Mouse (Mus musculus) CD4-positive helper T cell, adult 2 months (primary cell): ENCODE results near the gene Fam83c.
"Not testable (repeated sequence)": the region's sequence is repeated elsewhere in the genome, so short reads cannot be mapped to it uniquely, and the experiment has no call there.

Experiments used
- DNase-seq: peaks from one replicate; pipeline ENCODE4 v3.0.0-alpha.2; 2012; ENCODE audit warnings: low read depth, missing footprints, low spot score

Fam83c gene

DNA sequence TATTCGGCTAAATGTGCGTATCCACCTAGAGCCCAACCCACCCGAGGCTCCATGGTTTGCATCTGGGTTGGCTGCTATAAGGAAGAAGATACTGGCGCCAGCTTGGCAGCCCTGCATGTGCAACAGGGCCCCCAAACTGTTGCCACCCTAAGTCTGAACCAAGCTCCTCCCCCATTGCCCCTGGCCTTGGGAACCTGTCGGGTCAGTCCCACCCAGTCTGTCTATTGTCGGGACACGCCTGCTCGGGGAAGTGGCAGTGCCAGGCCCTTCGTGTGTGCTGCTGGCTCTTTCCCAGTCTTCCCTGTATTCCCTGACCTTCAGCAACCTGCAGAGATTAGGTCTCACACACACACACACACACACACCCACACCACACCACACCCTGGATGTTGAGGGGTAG lies at the start of gene Fam83c:
Gene Fam83c, minus strand, starts transcription at position 123 of the 400 bp plus-strand sequence.
- no peak for DNase-seq

DNA sequence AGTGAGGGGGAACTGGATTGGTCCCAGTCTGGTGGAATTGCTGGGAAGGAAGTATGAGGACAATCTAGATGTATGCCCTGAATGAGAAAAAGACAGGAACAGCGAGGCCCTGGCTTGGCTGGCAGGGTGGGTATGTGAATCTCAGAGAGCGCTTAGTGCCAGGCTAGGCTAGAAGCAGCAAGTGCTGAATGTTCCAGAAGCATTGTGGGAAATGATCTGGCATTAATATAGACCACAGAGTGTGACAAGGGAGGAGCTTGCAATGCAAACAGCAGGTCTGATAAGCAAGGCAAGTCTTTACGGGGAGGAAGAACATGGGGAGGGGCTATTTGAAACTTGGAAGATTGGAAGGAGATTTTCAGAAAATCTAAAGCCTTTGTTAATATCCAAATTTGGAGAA lies 47.4 kb upstream of the Fam83c start:
- DNase-seq: no peak

DNA sequence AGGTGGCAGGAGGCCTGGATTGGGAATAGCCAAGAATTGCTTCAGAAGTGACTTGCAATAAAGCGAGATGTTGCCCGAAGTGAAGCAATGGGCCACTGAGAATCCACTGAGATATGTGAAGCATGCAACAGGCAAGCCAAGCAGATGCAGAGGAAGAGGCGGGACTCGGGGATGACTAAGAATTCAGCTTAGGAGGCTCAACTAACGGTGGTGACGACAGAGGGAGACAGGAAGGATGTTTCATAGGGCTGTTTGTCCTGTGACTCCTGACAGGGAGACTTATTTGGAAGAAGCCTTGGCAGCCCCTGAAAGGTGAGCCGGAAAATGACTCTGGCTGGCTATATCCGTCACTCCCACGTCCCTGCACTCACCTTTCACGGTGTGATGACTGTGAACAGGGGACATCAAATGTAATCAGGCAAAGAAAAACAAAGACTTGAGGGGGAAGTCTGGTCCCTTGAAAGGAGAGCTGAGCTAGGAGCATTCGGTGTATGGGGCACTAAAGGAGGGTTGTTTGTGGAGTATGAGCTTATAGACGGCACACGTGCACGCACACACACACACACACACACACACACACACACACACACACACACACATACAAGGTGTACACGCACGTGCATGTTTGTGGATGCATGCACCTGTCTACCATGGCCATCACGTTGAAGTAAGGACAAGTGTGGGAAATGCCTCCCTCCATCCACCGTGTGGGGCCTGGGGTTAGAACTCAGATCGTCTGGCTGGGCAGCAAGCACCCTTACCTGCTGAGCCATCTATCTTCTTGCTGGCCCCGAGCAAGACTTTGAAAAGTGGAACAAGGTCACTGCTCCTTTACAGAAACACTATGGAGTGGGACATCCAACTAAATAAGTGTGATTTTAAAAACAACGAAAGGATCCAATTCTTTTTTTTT lies 44.6 kb upstream of the Fam83c start:
- DNase-seq: no peak

DNA sequence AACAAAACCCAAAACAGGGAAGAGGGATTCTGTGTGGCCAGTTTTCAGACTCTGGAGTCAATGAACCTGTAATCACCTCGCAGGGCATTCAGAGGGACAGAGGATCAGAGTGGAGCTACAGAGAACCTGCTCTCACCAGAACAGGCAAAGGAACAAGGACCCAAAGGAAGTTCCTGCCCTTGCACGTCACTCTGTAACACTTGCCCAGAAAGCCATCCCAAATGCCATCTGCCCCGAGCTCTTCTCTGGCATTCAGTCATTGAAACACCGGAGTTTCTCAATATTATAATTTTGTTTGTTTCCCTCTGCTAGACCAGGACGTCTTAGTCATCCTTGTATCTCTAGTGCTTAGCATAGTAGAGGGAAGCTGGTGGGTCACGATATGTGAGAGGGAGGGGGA lies 39.0 kb upstream of the Fam83c start:
- DNase-seq: no peak

DNA sequence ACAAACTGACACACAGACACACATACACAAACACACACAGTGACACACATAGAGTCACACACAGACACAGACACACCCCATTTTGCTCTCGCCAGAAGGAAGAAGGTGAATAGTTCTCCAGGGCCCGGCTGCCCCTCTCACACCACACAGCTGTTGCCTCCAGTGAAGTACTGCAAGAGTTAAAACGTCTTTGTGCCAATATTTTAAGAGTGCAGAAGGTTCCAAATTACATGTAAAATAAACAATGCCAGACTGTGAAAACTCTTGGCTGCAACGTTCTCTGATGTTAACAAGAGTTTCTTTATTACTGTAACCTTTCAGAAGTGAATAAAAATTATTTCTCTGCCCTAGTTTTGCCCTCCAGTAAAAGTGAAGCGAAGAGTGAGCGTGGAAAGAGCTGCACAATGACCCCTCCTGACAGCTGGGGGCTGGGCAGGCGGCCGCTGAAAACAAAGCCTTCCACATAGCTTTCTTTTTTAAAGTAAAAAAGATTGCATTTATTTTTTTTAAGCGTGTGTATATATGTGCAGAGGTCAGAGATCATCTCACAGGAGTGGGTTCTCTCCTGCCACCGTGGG lies 38.4 kb upstream of the Fam83c start:
- DNase-seq: no peak

DNA sequence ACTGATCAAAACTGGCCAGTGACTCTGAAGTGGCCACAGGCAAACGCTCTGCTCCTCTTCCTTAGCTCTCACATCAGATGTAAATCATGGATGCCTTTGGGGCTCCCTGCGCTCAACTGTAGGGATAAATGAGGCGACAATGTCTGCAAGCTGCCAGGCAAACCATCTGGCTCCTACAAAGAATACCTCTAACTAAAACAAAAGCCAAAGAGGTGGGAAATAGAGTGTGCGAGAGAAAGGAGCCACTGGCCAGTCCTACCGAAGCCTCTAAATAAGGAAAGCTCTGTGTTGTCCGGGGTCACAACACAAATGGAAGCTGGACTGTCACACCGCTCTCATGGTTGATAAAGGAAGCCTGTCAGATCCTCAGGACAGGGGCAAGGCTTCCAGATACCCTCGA lies 37.8 kb upstream of the Fam83c start:
- no peak for DNase-seq

DNA sequence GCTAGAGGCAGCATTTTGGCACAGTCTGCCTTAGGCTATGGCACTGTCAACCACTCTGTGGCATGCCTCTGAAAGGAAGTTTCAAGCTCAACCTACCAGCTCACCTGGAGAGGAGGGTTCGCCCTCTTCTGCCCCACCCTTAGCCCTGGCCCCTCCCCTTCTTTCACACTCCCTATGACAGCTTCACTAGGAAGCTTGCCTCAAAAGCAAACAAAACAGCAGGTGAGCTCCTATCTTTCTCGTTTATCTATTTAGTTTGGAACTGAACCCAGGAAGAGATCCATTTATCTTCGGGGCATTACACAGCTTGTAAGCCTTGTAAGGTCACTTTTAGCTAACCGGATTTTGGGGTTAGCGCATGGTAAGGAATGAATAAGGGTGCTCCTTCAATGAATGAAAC lies 35.1 kb upstream of the Fam83c start:
- no peak for DNase-seq

DNA sequence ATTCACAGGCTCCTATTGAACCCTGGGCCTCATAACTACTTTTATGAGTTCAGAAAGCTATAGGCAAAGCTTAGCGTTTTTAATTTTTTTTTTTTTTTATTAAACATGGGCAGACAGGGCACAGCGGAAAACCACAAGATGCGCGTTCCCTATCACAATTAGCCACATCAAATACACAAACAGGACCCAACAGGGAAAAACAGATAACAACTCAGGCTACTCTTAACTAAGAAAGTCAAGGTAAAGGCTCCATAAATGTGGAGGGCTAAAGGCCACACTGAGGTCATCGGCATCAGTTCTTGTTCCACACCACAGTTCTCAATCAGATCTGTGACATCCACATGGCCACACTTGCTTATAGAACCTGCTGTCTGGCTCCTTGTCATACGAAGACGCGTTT lies 33.7 kb upstream of the Fam83c start:
- peak; percentile 21 for DNase-seq

DNA sequence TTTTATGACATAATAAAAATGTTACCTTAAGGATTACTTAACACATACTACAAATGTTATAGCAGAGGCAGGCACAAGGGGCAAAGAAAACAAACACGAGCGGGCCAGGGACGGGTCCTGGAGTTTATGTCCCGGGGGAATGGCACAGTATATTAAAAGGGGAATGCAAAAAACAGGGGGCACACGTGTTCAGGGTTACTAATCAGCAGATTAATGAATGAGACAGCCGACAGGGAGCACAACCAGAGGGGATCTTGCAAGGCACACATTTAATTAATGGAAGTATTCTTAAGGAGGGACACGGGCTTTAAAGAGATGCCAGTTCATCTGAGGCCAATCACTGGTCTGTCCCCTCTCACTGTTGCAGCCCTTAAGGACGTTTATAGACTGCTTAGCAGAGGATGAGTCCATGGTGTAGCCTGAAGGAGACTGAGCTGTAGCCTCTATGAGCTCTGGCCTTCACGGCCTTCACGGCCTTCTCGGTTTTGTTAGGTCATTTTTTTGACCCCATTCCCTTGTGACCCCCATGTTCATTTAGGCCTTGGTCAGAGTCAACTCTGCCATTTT lies 28.7 kb upstream of the Fam83c start:
- no peak for DNase-seq

DNA sequence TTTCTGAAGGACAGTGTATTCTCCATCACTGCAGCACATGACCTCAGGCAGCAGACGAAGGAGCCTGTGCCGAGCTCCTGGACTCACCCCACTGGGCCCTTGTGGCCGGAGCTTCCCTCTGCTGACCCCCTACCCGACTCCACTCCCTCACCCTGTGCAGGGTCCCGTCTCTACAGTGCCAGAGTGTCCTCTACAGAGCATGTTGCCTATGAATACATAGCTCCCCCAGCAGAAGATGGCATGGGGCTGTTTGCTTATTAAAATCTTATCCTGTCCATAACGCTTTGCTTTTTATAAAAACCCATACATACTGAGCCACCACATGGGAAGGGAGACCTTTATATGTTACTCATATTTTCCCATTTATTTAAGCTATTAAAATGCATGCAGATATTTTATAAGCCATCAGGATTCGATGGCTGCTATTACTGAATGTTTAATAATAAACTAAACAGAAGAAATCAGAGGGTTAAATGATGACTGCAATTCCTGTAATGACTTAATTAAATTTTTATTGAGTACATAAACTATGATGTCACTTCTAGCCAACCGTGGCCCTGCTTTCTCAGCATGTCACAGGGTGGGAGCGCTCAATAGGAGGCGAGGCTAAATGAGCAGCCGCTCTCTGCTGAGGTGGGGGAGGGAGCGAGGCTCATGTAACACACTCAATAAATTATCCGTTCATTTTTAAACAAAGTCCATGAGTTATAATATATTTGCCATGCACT lies 28.1 kb upstream of the Fam83c start:
- DNase-seq: no peak

DNA sequence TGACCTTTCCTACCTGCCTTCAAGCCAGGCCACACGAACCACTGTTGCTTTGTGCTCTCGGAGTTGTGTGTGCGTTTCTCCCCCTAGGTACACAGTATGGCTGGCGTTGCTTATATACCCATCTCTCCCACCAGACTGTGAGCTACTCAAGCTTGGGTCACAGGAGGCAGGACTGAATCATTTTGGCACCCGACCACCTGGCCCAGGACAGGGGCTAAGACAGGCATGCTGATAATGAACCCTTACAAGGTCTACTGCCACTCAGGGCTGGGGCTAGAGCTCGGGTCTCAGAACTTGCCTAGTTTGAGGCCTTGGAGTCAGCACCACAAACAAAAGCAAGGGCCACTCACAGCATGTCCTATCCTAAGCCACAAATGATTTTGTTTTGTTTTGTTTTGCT lies 26.9 kb upstream of the Fam83c start:
- no peak for DNase-seq

DNA sequence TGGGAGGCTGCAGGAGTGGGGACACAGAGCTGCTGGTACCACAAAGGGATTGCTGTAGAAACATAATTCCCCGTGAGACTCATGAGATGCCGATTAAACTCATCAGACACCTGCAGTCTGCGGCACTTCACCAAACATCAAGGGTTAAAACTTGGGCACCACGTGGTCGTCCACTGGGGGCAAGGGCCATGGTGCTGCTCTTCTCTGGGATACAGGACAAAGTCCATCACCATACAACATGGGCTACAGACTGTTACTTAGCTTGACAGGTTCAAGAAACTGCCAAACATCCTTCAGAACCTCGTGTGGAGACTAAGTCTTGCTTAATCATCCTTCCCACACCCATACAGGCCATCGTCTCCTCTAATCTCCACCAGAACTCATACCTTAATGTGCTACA lies 25.4 kb upstream of the Fam83c start:
- no peak for DNase-seq

DNA sequence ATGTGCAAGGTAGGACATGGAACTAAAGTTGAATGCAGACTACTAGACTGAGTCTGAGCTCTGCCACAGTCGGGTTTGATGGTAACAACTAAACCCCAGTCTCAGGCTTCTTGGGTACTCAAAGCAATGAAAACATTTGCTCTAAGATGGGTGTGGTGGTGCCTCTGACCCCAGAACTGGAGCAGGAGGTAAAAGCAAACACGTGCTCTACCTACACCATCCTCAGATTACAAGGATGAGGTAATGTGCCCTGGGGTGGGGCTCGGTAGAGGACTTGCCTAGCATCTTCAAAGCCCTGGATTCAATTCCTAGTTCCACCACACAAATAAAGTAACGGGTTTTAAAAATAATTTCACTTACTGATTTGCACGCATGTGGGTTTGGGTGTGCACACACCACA lies 17.9 kb upstream of the Fam83c start:
- DNase-seq: no peak

DNA sequence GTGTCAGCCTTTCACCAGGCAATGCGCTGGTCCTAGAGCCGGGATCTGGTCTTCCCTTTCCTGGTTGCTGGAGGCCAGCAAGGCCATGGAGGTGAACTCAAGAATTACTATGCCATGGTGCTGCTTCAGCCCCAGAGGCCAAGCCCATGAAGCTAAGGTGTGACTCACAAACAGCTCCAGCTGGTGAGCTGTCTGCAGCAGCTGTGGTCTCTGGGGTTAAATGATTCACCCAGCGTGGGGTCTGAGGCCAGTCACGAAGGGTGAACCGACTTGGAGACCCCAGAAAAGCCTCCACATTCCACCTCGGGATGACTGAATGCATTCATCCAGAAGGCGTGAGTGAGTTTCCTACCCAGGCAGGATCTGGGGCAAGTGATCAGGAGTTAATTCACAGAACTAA lies 15.5 kb upstream of the Fam83c start:
- no peak for DNase-seq

DNA sequence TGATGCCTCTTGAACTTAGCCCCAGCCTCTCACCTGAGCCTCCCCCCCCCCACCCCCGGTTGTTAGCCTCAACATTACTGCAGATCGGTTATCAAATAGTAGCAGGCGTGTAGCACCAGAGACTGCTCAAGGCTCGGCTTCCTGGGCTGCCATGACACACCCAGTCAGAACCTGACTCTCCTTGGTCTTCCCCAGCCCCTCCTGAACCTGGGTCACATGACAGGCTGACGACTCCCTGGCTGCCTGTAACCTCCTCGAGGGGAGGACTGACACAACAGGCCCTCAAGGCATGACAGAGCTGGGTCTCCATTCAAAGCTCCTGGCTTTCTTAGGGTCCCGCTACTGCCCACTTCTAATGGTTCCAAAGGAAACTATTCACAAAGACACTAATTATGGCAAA lies 14.8 kb upstream of the Fam83c start:
- DNase-seq: no peak

DNA sequence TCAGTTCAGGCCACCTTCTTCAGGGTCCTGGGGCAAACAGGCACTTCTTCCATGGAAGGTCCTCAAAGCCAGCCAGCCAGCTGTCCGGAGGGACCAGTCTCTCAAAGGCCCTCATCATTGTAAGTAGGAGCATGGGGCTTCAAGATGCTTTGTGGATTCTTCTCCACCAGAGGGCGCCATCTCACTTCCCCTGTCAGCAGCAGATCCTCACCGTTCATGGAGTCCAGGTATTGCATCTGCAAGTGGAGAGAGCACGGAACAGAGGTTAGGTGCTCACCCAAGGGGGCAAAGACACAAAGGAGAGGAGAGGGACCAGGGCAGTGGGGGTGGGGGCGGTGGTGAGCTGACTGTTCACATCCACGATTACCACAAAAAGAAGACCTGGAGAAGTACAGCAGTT lies 13.6 kb upstream of the Fam83c start:
- DNase-seq: peak; percentile 74

DNA sequence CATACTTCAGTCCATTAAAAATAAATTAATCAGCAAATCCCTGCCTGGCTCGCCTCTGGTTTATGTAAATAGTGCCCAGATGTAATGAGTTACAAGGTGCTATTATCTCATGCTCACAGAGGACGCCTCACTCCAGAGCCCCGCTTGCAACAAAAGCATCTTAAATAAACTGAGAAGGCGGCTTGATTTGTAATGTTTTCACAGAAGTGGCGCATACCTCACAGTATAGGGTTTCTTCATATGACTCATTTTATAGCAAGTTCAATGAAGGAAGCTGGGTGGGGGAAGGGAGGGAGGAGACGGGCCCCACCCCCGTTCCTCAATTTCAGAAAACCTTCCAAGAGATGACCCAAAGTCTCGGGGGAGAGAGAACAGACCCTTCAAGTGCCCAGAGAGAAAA lies 12.3 kb upstream of the Fam83c start:
- no peak for DNase-seq

DNA sequence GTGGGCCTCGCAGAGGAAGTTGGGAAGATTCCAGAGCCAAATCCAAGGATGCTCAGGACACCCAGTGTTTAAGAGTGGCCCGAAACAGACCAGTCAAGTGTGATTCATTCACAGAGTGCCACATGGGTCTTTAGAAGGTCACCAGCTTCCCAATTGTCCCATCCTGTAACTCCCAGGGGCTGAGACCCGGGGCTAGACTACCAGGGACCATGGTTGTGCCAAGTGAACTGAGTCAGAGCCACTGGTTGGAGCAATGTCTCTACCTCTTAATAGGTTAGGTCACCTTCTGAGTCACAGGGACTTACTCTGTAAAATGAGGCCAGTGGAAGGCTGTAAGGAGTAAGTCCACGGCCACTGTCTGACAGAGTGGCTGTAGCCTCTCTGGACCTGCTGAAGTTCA lies 4.3 kb upstream of the Fam83c start:
- DNase-seq: no peak

DNA sequence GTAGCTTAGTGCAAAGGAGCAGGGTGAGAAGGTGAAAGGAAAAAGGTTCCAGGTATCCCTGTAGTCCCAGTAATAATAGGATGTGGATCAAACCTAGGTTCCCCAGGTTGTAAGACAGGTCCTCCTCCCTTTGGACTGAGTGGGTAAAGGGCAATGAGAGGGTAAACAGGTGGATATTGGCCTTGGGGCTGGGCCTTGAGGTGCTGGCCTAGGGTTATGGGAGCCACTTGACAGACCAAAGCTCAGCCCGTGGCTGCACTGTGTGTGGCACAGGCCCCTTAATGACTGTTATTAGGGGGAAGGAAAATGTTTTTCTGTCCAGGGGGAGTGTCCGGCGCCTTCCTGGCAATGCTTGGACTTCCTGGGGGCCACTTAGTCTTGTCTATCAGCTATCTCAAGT lies 3.3 kb upstream of the Fam83c start:
- DNase-seq: no peak

DNA sequence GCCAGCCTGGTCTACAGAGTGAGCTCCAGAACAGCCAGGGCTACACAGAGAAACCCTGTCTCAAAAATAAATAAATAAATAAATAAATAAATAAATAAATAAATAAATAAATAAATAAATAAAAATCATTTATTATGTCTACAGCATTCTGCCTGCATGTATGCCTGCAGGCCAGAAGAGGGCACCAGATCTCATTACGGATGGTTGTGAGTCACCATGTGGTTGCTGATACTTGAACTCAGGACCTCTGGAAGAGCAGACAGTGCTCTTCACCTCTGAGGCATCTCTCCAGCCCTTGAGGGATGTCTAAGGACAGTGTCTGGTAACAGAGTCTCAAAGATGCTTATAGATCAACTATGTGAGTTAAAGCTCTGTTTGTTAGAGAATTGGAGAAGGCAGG lies 2.6 kb downstream of the Fam83c start:
- not testable (repeated sequence) for DNase-seq

DNA sequence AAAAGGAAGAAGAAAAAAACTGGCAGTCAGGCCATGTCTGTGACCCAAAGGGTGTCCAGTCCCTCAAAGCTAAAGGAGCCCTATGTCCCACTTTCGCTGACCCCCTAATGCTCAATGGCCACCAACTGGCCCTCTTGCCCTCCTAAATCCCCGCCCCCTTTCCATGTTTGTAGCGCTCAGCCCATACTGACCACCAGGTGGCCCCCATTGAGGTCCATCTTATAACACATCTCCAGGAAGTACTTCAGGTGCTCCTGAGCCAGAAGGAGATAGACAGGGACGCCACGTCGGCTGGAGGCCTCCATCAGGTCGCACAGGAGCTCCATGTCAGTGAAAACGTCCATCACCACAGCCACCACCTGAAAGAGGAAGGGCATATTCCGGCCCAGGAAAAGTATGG lies 3.4 kb downstream of the Fam83c start:
- no peak for DNase-seq

DNA sequence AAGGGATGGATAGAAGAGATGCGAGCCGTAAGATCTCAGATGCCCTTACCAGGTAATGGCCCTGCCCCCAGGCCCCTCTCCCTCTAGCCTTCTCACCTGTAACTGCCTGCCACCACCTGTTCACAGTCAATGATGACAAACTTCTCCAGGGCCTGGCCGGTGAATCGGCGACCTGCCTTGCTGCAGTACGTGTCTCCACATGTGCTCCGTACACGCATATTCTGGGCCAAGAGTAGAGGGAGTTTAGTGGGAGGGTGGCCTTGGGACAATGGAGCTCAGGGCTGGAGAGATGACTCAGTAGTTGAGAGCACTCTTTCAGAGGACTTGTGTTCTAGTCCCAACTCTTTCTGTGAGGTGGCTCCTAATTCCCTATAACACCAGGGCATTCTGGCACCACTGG lies 3.8 kb downstream of the Fam83c start:
- DNase-seq: no peak
